Mouse (Mus musculus) liver (tissue): Measurements from ENCODE around the gene Gjb2.
A peak's percentile ranks its signal among the peaks of the same experiment; 100 is the strongest.

Experiments
- DNase-seq: peaks from one replicate; pipeline ENCODE4 v3.0.0-alpha.2; 2020; ENCODE audit warnings: mixed read lengths

The Gjb2 gene

GRCm38 (mm10) chr14:57104106-57105023 lies at the start of gene Gjb2:
Gene Gjb2, minus strand, starts transcription at chr14:57104702.
- DNase-seq = peak; percentile 53

DNA sequence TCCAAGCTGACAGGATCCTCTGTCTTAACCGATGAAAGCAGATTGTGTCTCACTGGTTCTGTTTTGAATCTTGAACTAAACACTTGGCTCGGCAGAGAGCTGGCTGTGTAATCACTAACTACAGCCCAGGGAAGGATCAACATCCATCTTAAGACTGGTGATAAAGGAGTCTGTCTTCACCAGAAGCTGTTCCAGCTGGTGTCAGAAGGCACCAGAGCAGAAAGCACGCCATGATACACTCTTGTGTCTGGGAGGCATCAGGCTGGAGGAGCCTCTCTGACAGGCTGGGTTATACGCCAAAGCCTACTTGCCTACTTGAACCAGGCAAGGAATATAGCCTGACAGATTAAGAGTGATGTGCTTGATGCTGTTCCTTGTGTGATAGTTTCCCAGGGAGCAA lies 41.2 kb upstream of the Gjb2 start:
- DNase-seq = no peak

DNA sequence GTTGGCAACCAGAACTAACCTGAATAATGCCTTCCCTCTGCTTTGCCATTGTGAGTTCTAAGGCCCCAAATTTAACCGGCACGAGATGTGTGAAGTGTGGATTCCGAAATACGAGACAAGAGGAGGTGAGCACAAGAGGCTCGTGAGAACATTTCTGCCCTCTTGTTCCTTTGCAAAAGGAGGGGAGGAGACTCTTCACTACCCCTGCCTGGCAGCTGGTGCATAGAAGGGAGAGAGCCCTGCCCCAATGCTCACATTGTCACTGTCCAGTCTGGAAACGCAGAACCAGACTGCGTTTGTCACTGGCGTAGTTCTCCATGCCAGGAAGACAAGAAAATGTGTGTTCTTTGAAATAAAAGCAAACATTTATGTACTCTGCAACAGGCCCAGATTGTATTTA lies 30.8 kb upstream of the Gjb2 start:
- DNase-seq = no peak

DNA sequence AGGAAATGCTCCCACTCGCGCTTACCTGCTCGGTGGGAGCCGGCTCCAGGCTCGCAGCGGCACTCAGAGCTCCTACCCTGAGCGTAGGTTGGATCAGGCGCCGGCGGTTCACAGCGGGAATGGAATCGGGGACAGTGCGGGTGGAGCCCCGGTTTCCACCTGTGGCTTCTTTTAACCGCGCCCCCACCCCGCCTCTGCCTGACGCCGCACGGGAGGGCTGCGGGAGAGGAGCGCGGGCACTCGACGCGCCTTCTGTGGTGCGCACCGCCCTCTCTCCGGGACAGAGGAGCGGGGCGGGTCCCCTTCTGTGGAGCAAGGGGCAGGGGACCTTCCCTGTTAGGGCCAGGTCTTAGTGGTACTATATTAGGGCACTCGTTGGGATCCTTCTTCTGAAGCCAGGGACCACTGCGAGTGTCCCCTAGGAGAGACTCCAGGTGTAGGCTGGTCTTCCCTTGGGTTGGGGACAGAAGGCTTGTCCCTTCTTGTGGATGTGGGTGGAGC lies 28.7 kb upstream of the Gjb2 start, which contains the start of gene Gjb6:
Gene Gjb6 (minus strand): TSS at position 451 of the 501 bp plus-strand sequence.
- DNase-seq = no peak

DNA sequence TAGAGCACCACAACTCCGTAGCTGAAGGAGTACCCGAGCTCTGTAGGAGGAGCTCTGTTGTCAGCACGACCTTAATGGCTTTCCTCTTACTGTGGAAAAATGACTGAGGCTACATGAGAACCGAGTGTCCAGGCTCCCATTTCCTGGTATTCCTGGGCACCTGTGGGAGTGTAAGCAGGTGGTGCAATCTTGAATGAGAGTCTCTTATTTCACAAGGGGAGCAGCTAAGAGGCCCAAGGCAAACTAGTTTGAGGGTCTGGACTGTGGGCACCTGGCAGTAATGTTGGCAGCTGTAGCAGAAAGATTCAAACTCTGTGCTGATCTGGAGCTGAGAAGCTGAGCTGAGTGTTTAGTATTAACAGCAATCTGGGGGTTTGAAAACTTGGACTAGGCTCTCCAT lies 22.9 kb upstream of the Gjb2 start:
- DNase-seq = no peak

- no peak for DNase-seq
Observed at GRCm38 (mm10) chr14:57122295-57122694, 17.8 kb upstream of the Gjb2 start.

GRCm38 (mm10) chr14:57115823-57116544 lies 11.5 kb upstream of the Gjb2 start, which contains the start of gene Gm4491:
Gene Gm4491, minus strand, starts transcription at chr14:57115883.
- no peak for DNase-seq

GRCm38 (mm10) chr14:57109194-57109593 lies 4.7 kb upstream of the Gjb2 start:
- peak; percentile 17 for DNase-seq

GRCm38 (mm10) chr14:57107916-57108315 lies 3.4 kb upstream of the Gjb2 start:
- DNase-seq = no peak

DNA sequence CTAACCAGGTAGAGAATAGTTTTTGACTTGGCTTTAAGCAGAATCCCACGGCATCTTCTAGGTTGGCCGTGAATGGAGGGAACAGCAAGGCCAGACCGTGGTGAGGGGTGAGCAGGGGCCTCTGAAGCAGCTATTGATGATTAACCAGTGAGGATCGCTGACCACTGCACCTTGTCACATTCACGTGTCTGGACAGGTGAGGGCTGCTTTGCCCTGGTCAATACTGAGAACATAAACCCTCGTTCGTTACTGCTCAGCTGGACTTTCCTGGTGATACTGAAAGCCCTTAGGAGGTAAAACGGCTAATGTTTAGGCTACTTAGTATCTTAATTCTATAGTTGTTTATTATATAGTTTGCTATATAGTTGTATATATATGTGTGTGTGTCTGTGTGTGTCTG lies 2.6 kb upstream of the Gjb2 start:
- DNase-seq = no peak

GRCm38 (mm10) chr14:57105721-57106120 lies 1.2 kb upstream of the Gjb2 start:
- DNase-seq = no peak

DNA sequence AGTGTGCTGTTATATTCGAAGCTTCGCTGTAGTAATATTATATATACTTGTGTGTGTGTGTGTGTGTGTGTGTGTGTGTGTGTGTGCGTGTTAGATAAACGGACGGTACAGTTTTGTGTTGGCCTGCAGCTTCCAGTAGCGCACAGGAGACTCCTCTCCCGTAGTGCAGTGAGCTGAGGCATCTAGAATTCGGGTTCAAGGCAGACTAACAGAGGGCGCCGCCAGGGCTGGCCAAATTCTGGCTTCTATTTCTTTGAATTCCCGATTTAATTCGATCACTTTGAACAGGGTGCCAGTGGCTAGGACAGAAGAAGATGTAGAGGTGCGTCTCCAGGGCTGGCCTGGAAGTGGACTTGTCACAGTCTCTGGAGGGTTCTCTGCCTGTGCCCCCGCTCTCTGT lies 609 bp upstream of the Gjb2 start:
- no peak for DNase-seq

- DNase-seq = no peak
Observed at GRCm38 (mm10) chr14:57103711-57104105, 794 bp downstream of the Gjb2 start.

GRCm38 (mm10) chr14:57103121-57103520 lies 1.4 kb downstream of the Gjb2 start:
- no peak for DNase-seq

DNA sequence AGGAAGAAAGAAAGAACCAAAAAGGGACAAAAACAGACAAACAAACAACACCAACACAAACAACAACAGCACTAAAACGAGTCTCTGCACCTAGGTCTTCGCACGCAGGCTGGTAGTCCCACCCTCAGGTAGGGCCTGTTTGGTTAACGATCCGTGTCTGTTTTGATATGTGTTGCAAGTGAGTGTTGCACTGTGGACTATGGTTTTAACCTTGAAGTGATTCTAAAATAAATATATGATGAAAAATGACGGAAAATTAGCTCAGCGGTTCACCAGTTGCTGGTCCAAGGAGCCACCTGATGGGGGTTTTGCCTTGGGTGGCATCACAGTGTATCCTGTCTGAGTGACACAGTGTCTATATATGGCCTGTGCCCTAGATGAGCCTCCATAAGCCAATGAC lies 2.9 kb downstream of the Gjb2 start:
- no peak for DNase-seq

- peak; percentile 18 for DNase-seq
Observed at GRCm38 (mm10) chr14:57095855-57096254, 8.6 kb downstream of the Gjb2 start.

DNA sequence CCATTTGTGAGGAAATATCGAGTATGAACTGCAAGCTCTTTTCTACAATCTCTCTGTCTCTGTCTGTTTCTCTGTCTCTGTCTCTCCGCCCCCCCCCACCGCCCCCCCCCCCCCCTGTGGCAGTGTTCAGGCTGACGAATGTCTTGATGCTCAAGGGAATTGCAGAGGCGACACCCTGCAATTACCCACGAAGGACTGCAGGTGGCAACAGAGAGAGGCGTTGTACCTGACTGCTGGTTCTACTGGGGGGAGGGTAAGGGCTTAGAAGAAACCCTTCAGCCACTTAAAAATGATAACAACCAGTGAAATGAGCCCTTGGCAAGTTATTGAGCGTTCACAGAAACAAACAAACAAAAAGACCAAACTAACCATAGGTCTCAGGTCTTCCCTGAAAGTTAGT lies 11.5 kb downstream of the Gjb2 start:
- DNase-seq = peak; percentile 47

DNA sequence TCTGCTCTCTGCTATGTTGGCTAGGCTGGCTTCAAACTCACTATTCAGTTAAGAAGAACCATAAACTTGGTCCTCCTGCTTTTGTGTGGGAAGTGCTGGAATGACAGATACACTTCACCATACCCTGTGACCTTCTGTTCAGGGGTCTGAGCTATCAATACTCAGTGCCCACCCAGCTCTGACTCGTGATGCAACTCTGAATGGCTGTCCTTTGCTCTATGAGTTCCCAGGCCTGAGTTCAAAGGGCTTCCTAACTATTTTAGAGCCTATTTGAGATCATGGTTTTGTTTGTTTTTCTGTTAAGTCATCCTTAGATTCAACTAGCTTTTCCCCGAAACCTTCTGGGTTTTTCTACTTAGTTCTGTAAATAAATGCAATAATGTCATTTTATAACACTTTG lies 14.5 kb downstream of the Gjb2 start:
- no peak for DNase-seq

- peak; percentile 46 for DNase-seq
Observed at GRCm38 (mm10) chr14:57089107-57089506, 15.4 kb downstream of the Gjb2 start.

GRCm38 (mm10) chr14:57084180-57084668 lies 20.3 kb downstream of the Gjb2 start:
- no peak for DNase-seq

DNA sequence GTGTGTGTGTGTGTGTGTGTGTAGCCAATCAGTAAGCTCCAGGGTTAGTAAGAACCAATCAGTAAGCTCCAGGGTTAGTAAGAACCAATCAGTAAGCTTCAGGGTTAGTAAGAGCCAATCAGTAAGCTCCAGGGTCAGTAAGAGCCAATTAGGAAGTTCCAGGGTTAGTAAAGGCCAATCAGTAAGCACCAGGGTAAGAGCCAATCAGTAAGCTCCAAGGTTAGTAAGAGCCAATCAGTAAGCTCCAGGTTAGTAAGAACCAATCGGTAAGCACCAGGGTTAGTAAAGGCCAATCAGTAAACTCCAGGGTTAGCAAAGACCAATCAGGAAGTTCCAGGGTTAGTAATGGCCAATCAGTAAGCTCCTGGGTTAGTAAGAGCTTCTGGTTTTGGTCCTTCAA lies 21.6 kb downstream of the Gjb2 start:
- no peak for DNase-seq

GRCm38 (mm10) chr14:57075537-57075936 lies 29.0 kb downstream of the Gjb2 start:
- no peak for DNase-seq

- peak; percentile 48 for DNase-seq
Observed at GRCm38 (mm10) chr14:57069906-57070305, 34.6 kb downstream of the Gjb2 start.

GRCm38 (mm10) chr14:57066053-57066452 lies 38.4 kb downstream of the Gjb2 start:
- no peak for DNase-seq
